Mouse (Mus musculus): ENCODE data around the gene Ubl4a.
"Not testable (repeated sequence)": the region's sequence is repeated elsewhere in the genome, so short reads cannot be mapped to it uniquely, and the experiment has no call there.

Gene Ubl4a

GRCm38 (mm10) chrX:74372888-74373549 lies at the start of gene Ubl4a, which contains the start of gene Slc10a3:
TSS of gene Ubl4a (minus strand) at chrX:74373218.
TSS of gene Slc10a3 (minus strand) at chrX:74373349.
- peak; percentile 94 for DNase-seq (ENCODE audit: low read depth, low spot score)

- peak; percentile 75 for DNase-seq (ENCODE audit: low read depth, low spot score)
Observed at GRCm38 (mm10) chrX:74413377-74413776, 40.4 kb upstream of the Ubl4a start.

GRCm38 (mm10) chrX:74408340-74408739 lies 35.3 kb upstream of the Ubl4a start:
- DNase-seq (ENCODE audit: low read depth, low spot score), result no peak

GRCm38 (mm10) chrX:74400136-74400535 lies 27.1 kb upstream of the Ubl4a start:
- DNase-seq (ENCODE audit: low read depth, low spot score), result no peak

- DNase-seq (ENCODE audit: low read depth, low spot score), result peak; percentile 95
Observed at GRCm38 (mm10) chrX:74392535-74393443, 19.8 kb upstream of the Ubl4a start, which contains the start of the genes Fam3a and Ikbkg. TSS of gene Fam3a (minus strand) at chrX:74393272. TSS of gene Ikbkg (plus strand) at chrX:74393290.

GRCm38 (mm10) chrX:74388153-74388552 lies 15.1 kb upstream of the Ubl4a start:
- DNase-seq (ENCODE audit: low read depth, low spot score), result no peak

GRCm38 (mm10) chrX:74384451-74384850 lies 11.4 kb upstream of the Ubl4a start:
- no peak for DNase-seq (ENCODE audit: low read depth, low spot score)

GRCm38 (mm10) chrX:74368209-74368909 lies 4.7 kb downstream of the Ubl4a start:
- DNase-seq (ENCODE audit: low read depth, low spot score), result peak; percentile 69

- no peak for DNase-seq (ENCODE audit: low read depth, low spot score)
Observed at GRCm38 (mm10) chrX:74367512-74367911, 5.5 kb downstream of the Ubl4a start.

GRCm38 (mm10) chrX:74359171-74359570 lies 13.8 kb downstream of the Ubl4a start:
- DNase-seq (ENCODE audit: low read depth, low spot score), result peak; percentile 19

- not testable (repeated sequence) for DNase-seq (ENCODE audit: low read depth, low spot score)
Observed at GRCm38 (mm10) chrX:74357069-74357468, 15.9 kb downstream of the Ubl4a start.

- DNase-seq (ENCODE audit: low read depth, low spot score), result peak; percentile 82
Observed at GRCm38 (mm10) chrX:74353467-74353770, 19.6 kb downstream of the Ubl4a start, which contains the start of gene Lage3. TSS of gene Lage3 (minus strand) at chrX:74353618.

GRCm38 (mm10) chrX:74352645-74353466 lies 20.2 kb downstream of the Ubl4a start:
- peak; percentile 16 for DNase-seq (ENCODE audit: low read depth, low spot score)

- no peak for DNase-seq (ENCODE audit: low read depth, low spot score)
Observed at GRCm38 (mm10) chrX:74330166-74330930, 42.7 kb downstream of the Ubl4a start.

- no peak for DNase-seq (ENCODE audit: low read depth, low spot score)
Observed at GRCm38 (mm10) chrX:74329215-74329671, 43.8 kb downstream of the Ubl4a start.

- DNase-seq (ENCODE audit: low read depth, low spot score), result peak; percentile 82
Observed at GRCm38 (mm10) chrX:74328725-74329161, 44.3 kb downstream of the Ubl4a start, which contains the start of gene Plxna3. TSS of gene Plxna3 (plus strand) at chrX:74329066.

All from ZHBTc4 (cell line).